Mouse (Mus musculus) cortical plate, adult 2 months (tissue): ENCODE data around the gene Sphkap.

Experiments used
- CTCF ChIP-seq: fragments of 200-500 bp; IDR thresholded peaks from 2 replicates; pipeline ENCODE4 v1.5.1; 2011; ENCODE audit warnings: mild to moderate bottlenecking, control low read depth, low read length; ENCODE audit not compliant: insufficient read depth; ENCODE audit errors: extremely low read depth
- POLR2A ChIP-seq: fragments of 200-500 bp; IDR thresholded peaks from 2 replicates; pipeline ENCODE4 v1.6.1; 2011; ENCODE audit warnings: mild to moderate bottlenecking, low read length, control low read depth; ENCODE audit not compliant: insufficient read depth; ENCODE audit errors: extremely low read depth

GRCm38 (mm10) chr1:83315146-83315545, 92.9 kb downstream of the Sphkap start:
- TF ChIP-seq POLR2A (no peak), CTCF (no peak)
